Mouse (Mus musculus): ENCODE measurements around the gene Tmem258. TPM values are rescaled to one million over a fixed set of nuclear protein-coding genes. Genes with fewer than 3 reads are reported as not detected.

The Tmem258 gene
- polyA plus RNA-seq, 1 experiment from 2014 or later = 379 TPM

- Histone ChIP-seq H3K4me3 (no peak overlapping the region), H3K4me1 (0 out of 2 replicates have a peak, but pooled peaks cover 2% of the 10 kb centered on the region), H3K36me3 (replicated peaks) (peaks cover 80% of the 10 kb centered on the region), H3K27ac (replicated peaks) (no peak overlapping the region), H3K27me3 (replicated peaks; ENCODE audit: low read depth, poor library complexity, severe bottlenecking) (no peaks in the 10 kb centered on the region), H3K9me3 (no peaks in the 10 kb centered on the region)
- DNase-seq (ENCODE audit: low spot score) = no peak
- 89% methylated on average over 4 of the region's 4 CpGs for WGBS
These were observed 7.1 kb downstream of the Tmem258 start for GRCm38 (mm10) chr19:10210885-10211284.

- H3K4me3 ChIP-seq = no peak overlapping the region
- no peak overlapping the region for H3K27ac ChIP-seq (replicated peaks)
- WGBS = 90% methylated on average over 10 of the region's 10 CpGs
- H3K36me3 ChIP-seq (replicated peaks) = peaks cover 55% of the 10 kb centered on the region
- H3K27me3 ChIP-seq (replicated peaks; ENCODE audit: low read depth, poor library complexity, severe bottlenecking) = no peaks in the 10 kb centered on the region
- 0 out of 2 replicates have a peak, but pooled peaks cover 7% of the 10 kb centered on the region for H3K4me1 ChIP-seq
- DNase-seq (ENCODE audit: low spot score) = no peak
- no peaks in the 10 kb centered on the region for H3K9me3 ChIP-seq
These were observed 10.1 kb downstream of the Tmem258 start for GRCm38 (mm10) chr19:10213796-10214471.

- Histone ChIP-seq H3K4me3 (no peak overlapping the region), H3K4me1 (peaks cover 12% of the 10 kb centered on the region), H3K9me3 (no peaks in the 10 kb centered on the region), H3K27ac (replicated peaks) (no peak overlapping the region), H3K36me3 (replicated peaks) (peaks cover 34% of the 10 kb centered on the region), H3K27me3 (replicated peaks; ENCODE audit: low read depth, poor library complexity, severe bottlenecking) (no peaks in the 10 kb centered on the region)
- WGBS = 72% methylated on average over 8 of the region's 8 CpGs
- DNase-seq (ENCODE audit: low spot score) = no peak
These were observed 12.3 kb downstream of the Tmem258 start for GRCm38 (mm10) chr19:10216101-10216500.

- Histone ChIP-seq H3K27ac (replicated peaks) (no peak overlapping the region), H3K4me3 (no peak overlapping the region), H3K9me3 (no peaks in the 10 kb centered on the region), H3K4me1 (peaks cover 34% of the 10 kb centered on the region), H3K36me3 (replicated peaks) (peaks cover 6% of the 10 kb centered on the region; the same call in 1 of the 2 replicates), H3K27me3 (replicated peaks; ENCODE audit: low read depth, poor library complexity, severe bottlenecking) (no peaks in the 10 kb centered on the region)
- DNase-seq (ENCODE audit: low spot score) = peak; percentile 61
- 57% methylated on average over 3 of the region's 3 CpGs for WGBS
These were observed 15.3 kb downstream of the Tmem258 start for GRCm38 (mm10) chr19:10219108-10219507.

GRCm38 (mm10) chr19:10219593-10219992 lies 15.8 kb downstream of the Tmem258 start:
- H3K27ac ChIP-seq (replicated peaks) = no peak overlapping the region
- H3K4me3 ChIP-seq = no peak overlapping the region
- H3K4me1 ChIP-seq = peaks cover 39% of the 10 kb centered on the region
- H3K27me3 ChIP-seq (replicated peaks; ENCODE audit: low read depth, poor library complexity, severe bottlenecking) = no peaks in the 10 kb centered on the region; the same call in 1 of the 2 replicates
- H3K9me3 ChIP-seq = no peaks in the 10 kb centered on the region
- 0 out of 2 replicates have a peak, but pooled peaks cover 6% of the 10 kb centered on the region for H3K36me3 ChIP-seq (replicated peaks)
- no peak for DNase-seq (ENCODE audit: low spot score)
- 68% methylated on average over 6 of the region's 6 CpGs for WGBS

GRCm38 (mm10) chr19:10221585-10221984 lies 17.8 kb downstream of the Tmem258 start:
- no peak overlapping the region for H3K4me3 ChIP-seq
- H3K4me1 ChIP-seq = peaks cover 44% of the 10 kb centered on the region
- H3K36me3 ChIP-seq (replicated peaks) = 0 out of 2 replicates have a peak, but pooled peaks cover 3% of the 10 kb centered on the region
- H3K27ac ChIP-seq (replicated peaks) = no peak overlapping the region; the same call in 1 of the 2 replicates
- 78% methylated on average over 4 of the region's 4 CpGs for WGBS
- no peaks in the 10 kb centered on the region; the same call in 1 of the 2 replicates for H3K27me3 ChIP-seq (replicated peaks; ENCODE audit: low read depth, poor library complexity, severe bottlenecking)
- no peaks in the 10 kb centered on the region for H3K9me3 ChIP-seq
- peak; percentile 55 for DNase-seq (ENCODE audit: low spot score)

GRCm38 (mm10) chr19:10222656-10223055 lies 18.8 kb downstream of the Tmem258 start:
- 38% methylated on average over 8 of the region's 8 CpGs for WGBS
- peak overlapping the region; percentile 26; the same call in 1 of the 2 replicates for H3K27ac ChIP-seq (replicated peaks)
- H3K9me3 ChIP-seq = no peaks in the 10 kb centered on the region
- H3K4me1 ChIP-seq = peaks cover 44% of the 10 kb centered on the region
- DNase-seq (ENCODE audit: low spot score) = no peak
- 0 out of 2 replicates have a peak, but pooled peaks cover 3% of the 10 kb centered on the region for H3K36me3 ChIP-seq (replicated peaks)
- H3K27me3 ChIP-seq (replicated peaks; ENCODE audit: low read depth, poor library complexity, severe bottlenecking) = no peaks in the 10 kb centered on the region; the same call in 1 of the 2 replicates
- no peak overlapping the region for H3K4me3 ChIP-seq

- WGBS = 78% methylated on average over 4 of the region's 4 CpGs
- no peaks in the 10 kb centered on the region; the same call in 1 of the 2 replicates for H3K36me3 ChIP-seq (replicated peaks)
- no peak overlapping the region for H3K4me3 ChIP-seq
- no peak overlapping the region for H3K27ac ChIP-seq (replicated peaks)
- no peaks in the 10 kb centered on the region; the same call in 1 of the 2 replicates for H3K27me3 ChIP-seq (replicated peaks; ENCODE audit: low read depth, poor library complexity, severe bottlenecking)
- DNase-seq (ENCODE audit: low spot score) = no peak
- H3K4me1 ChIP-seq = peaks cover 46% of the 10 kb centered on the region
- no peaks in the 10 kb centered on the region for H3K9me3 ChIP-seq
These were observed 19.7 kb downstream of the Tmem258 start for GRCm38 (mm10) chr19:10223561-10223960.

- peak overlapping the region; percentile 33 for H3K4me3 ChIP-seq
- peak; percentile 71 for DNase-seq (ENCODE audit: low spot score)
These were observed 21.0 kb downstream of the Tmem258 start for GRCm38 (mm10) chr19:10224637-10225453.

GRCm38 (mm10) chr19:10225767-10226166 lies 22.0 kb downstream of the Tmem258 start:
- 93% methylated on average over 4 of the region's 4 CpGs for WGBS
- Histone ChIP-seq H3K4me3 (no peak overlapping the region), H3K4me1 (peaks cover 57% of the 10 kb centered on the region), H3K27ac (replicated peaks) (0 out of 2 replicates have a peak overlapping the region, but pooled peaks have one; percentile 31), H3K9me3 (no peaks in the 10 kb centered on the region), H3K27me3 (replicated peaks; ENCODE audit: low read depth, poor library complexity, severe bottlenecking) (peaks cover 4% of the 10 kb centered on the region), H3K36me3 (replicated peaks) (no peaks in the 10 kb centered on the region; the same call in 1 of the 2 replicates)
- DNase-seq (ENCODE audit: low spot score) = no peak

More at GRCm38 (mm10) chr19:10224637-10225453, 21.0 kb downstream of the Tmem258 start:
- WGBS = 25% methylated on average over 26 of the region's 26 CpGs
- Histone ChIP-seq H3K4me1 (peaks cover 48% of the 10 kb centered on the region), H3K9me3 (no peaks in the 10 kb centered on the region), H3K27me3 (replicated peaks; ENCODE audit: low read depth, poor library complexity, severe bottlenecking) (peaks cover 3% of the 10 kb centered on the region), H3K27ac (replicated peaks) (peak overlapping the region; percentile 83), H3K36me3 (replicated peaks) (no peaks in the 10 kb centered on the region; the same call in 1 of the 2 replicates)

GRCm38 (mm10) chr19:10231016-10231415 lies 27.2 kb downstream of the Tmem258 start:
- H3K27ac ChIP-seq (replicated peaks) = peak overlapping the region; percentile 70

GRCm38 (mm10) chr19:10231871-10232270 lies 28.1 kb downstream of the Tmem258 start:
- Histone ChIP-seq H3K27me3 (replicated peaks; ENCODE audit: low read depth, poor library complexity, severe bottlenecking) (peaks cover 25% of the 10 kb centered on the region), H3K4me1 (peaks cover 46% of the 10 kb centered on the region), H3K4me3 (no peak overlapping the region), H3K36me3 (replicated peaks) (no peaks in the 10 kb centered on the region; the same call in 1 of the 2 replicates), H3K9me3 (no peaks in the 10 kb centered on the region), H3K27ac (replicated peaks) (peak overlapping the region; percentile 70)
- 12% methylated on average over 5 of the region's 5 CpGs for WGBS
- DNase-seq (ENCODE audit: low spot score) = no peak

More at GRCm38 (mm10) chr19:10231016-10231415, 27.2 kb downstream of the Tmem258 start:
- peak; percentile 43 for DNase-seq (ENCODE audit: low spot score)
- peak overlapping the region; percentile 31; the same call in 1 of the 2 replicates for H3K4me3 ChIP-seq
- WGBS = 8% methylated on average over 7 of the region's 7 CpGs
- peaks cover 25% of the 10 kb centered on the region for H3K27me3 ChIP-seq (replicated peaks; ENCODE audit: low read depth, poor library complexity, severe bottlenecking)
- H3K36me3 ChIP-seq (replicated peaks) = no peaks in the 10 kb centered on the region; the same call in 1 of the 2 replicates
- H3K9me3 ChIP-seq = no peaks in the 10 kb centered on the region
- H3K4me1 ChIP-seq = peaks cover 46% of the 10 kb centered on the region
